In the genomic region with DNA sequence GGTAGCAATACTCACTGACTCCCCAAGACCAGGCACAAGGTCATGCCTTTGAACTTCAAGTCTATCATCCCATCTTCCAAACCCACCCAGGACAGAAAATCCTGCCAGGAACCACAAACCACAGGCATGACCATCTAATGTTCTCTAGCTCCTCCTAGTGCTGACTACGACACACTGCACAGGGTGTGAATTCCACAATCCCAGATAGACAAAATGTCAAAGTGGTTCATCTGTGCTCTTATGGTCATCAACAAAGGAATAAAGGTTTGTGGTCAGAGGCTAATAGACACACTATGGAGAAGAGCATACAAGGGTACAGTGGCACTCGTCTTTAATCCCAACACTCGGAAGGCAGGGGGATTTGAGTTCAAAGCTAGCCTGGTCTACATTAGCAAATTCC, we compare ENCODE assay signal across 9 mouse cellular contexts. TPM values are rescaled to one million over a fixed set of nuclear protein-coding genes. Genes with fewer than 3 reads are reported as not detected.
DNase-seq lines count a peak whose midpoint lies in the region; ATAC-seq and TF ChIP-seq lines count a peak whose summit lies in the region.
"Had no signal": no experiment of that assay in that cellular context is flagged by ENCODE, and none has a peak within 500 bp of the region (broad histone marks: within the 10 kb centered on the region; RNA-seq: fewer than 3 reads in every experiment).

No protein-coding gene starts in this region.

- in situ Hi-C loops in Patski (cut with MboI; ENCODE audit: low pct_unique_long_range_greater_than_20kb): no loop called here

- POLR2A ChIA-PET in Patski (lab: Charles Lee): interaction anchor here (1.4 kb wide), 1 partner anchor 9 kb away, joined by 3 read pairs; no protein-coding TSS in a partner anchor

- no peak overlapping the region for H3K4me3 ChIP-seq in left cerebral cortex, adult 2 months
- H3K4me3 ChIP-seq in kidney, postnatal 0 days (replicated peaks; ENCODE audit: low read depth, low read length): no peak overlapping the region
- H3K4me3 ChIP-seq: embryonic facial prominence, embryonic 15.5 days had no signal

- no peak overlapping the region for H3K27ac ChIP-seq in left cerebral cortex, adult 2 months
- no peak overlapping the region for H3K27ac ChIP-seq in kidney, postnatal 0 days
- H3K27ac ChIP-seq: embryonic facial prominence, embryonic 15.5 days had no signal

- ATAC-seq in Patski: peak; percentile 49
- ATAC-seq in kidney, postnatal 0 days (replicated peaks; ENCODE audit: low FRiP score, low read depth): no peak

- 81% methylated on average over 3 of the region's 3 CpGs for WGBS in kidney, postnatal 0 days

- CTCF ChIA-PET in Patski (lab: Charles Lee): interaction anchor here (0.7 to 5.7 kb wide), 10 partner anchors 9 to 74 kb away, joined by 3 to 40 read pairs (median 4); no protein-coding TSS in a partner anchor

- DNase-seq in left cerebral cortex, adult 2 months (ENCODE audit: extremely low spot score in 1 of 2, low spot score in 2 of 2): no peak
- DNase-seq in left cerebral cortex, postnatal 14 days (ENCODE audit: low spot score in 2 of 2): no peak
- peak; percentile 37 for DNase-seq in Patski (ENCODE audit: low read depth, low spot score)
- DNase-seq in embryo, embryonic 10 days (ENCODE audit: low spot score): peak; percentile 46
- DNase-seq in kidney, postnatal 0 days (ENCODE audit: low spot score): peak; percentile 66
- peak; percentile 70 for DNase-seq in retina, embryonic 14.5 days (ENCODE audit: low spot score)
- DNase-seq in spleen, adult 18-20 months: no peak
- DNase-seq in spleen, postnatal 14 days (ENCODE audit: low spot score in 2 of 2): no peak

- peaks cover 26% of the 10 kb centered on the region for H3K36me3 ChIP-seq in kidney, postnatal 0 days (ENCODE audit: insufficient read depth, low read length)

- no peaks in the 10 kb centered on the region for H3K4me1 ChIP-seq in kidney, postnatal 0 days (replicated peaks; ENCODE audit: insufficient read depth, low read length)
- H3K4me1 ChIP-seq: embryonic facial prominence, embryonic 15.5 days had no signal

- H3K4me2 ChIP-seq in kidney, postnatal 0 days (ENCODE audit: low read length): no peak overlapping the region
- H3K4me2 ChIP-seq: embryonic facial prominence, embryonic 15.5 days had no signal

- peak; percentile 84 for TF ChIP-seq CTCF in left cerebral cortex, adult 2 months (IDR thresholded peaks at IDR 0.05)
- TF ChIP-seq CTCF in Patski (IDR thresholded peaks at IDR 0.05): peak; percentile 92
- TF ChIP-seq CTCF in kidney, postnatal 0 days (IDR thresholded peaks at IDR 0.05; ENCODE audit: low read depth): peak; percentile 81

- no peaks in the 10 kb centered on the region for H3K9me3 ChIP-seq in kidney, postnatal 0 days (replicated peaks; ENCODE audit: low read length)
- H3K9me3 ChIP-seq: embryonic facial prominence, embryonic 15.5 days had no signal

- intact Hi-C loops in left cerebral cortex, adult 2 months (cut with DNase I): loop anchor here (1.0 to 5.0 kb wide), 2 partner anchors 46 to 135 kb away; no protein-coding TSS in a partner anchor
- intact Hi-C loops in left cerebral cortex, postnatal 14 days (cut with DNase I): loop anchor here (1.0 kb wide), 1 partner anchor 46 kb away; no protein-coding TSS in a partner anchor

- H3K9ac ChIP-seq in kidney, postnatal 0 days (ENCODE audit: low read depth, low read length): no peak overlapping the region
- H3K9ac ChIP-seq: embryonic facial prominence, embryonic 15.5 days had no signal

- H3K27me3 ChIP-seq in Patski: no peaks in the 10 kb centered on the region
- H3K27me3 ChIP-seq in kidney, postnatal 0 days (ENCODE audit: insufficient read depth, low read length): no peaks in the 10 kb centered on the region
- H3K27me3 ChIP-seq: embryonic facial prominence, embryonic 15.5 days had no signal

RNA-seq across cellular contexts. Expression of a gene that starts 22.1 kb away (rescaled TPM):
- 1 to 10 TPM; 4.4 to 5.8 TPM for total RNA-seq in left cerebral cortex, adult 2 months (2021)
- total RNA-seq in left cerebral cortex, postnatal 14 days (2021): 1 to 10 TPM; 6.5 to 7.3 TPM
- 0.19 TPM for polyA plus RNA-seq in Patski (2021)
- polyA plus RNA-seq in kidney, postnatal 0 days (2015; fragmentation: Nextera tagmentation; extraction: Ambion mirVana): 2.0 TPM in 2 replicates

RNA-seq across cellular contexts. Expression of a gene that starts 24.1 kb away (rescaled TPM):
- total RNA-seq in left cerebral cortex, adult 2 months (2021): 100 to 1,000 TPM; 159 to 177 TPM
- total RNA-seq in left cerebral cortex, postnatal 14 days (2021): 100 to 1,000 TPM; 207 to 232 TPM
- polyA plus RNA-seq in Patski (2021): 0.17 TPM
- polyA plus RNA-seq in kidney, postnatal 0 days (2015; fragmentation: Nextera tagmentation; extraction: Ambion mirVana): 0.39 and 0.50 TPM in 2 replicates

RNA-seq across cellular contexts. Expression of a gene that starts 58.5 kb away (rescaled TPM):
- not detected for total RNA-seq in left cerebral cortex, adult 2 months (2021)
- not detected for total RNA-seq in left cerebral cortex, postnatal 14 days (2021)
- 1.1 TPM for polyA plus RNA-seq in Patski (2021)
- polyA plus RNA-seq in kidney, postnatal 0 days (2015; fragmentation: Nextera tagmentation; extraction: Ambion mirVana): 0.13 and 0.24 TPM in 2 replicates

RNA-seq across cellular contexts. Expression of a gene that starts 59.1 kb away (rescaled TPM):
- total RNA-seq in left cerebral cortex, adult 2 months (2021): 10 to 100 TPM; 38.6 to 41.6 TPM
- total RNA-seq in left cerebral cortex, postnatal 14 days (2021): 10 to 100 TPM; 38.3 to 40.0 TPM
- 101 TPM for polyA plus RNA-seq in Patski (2021)
- 52.7 and 57.1 TPM in 2 replicates for polyA plus RNA-seq in kidney, postnatal 0 days (2015; fragmentation: Nextera tagmentation; extraction: Ambion mirVana)

Comparison
In these comparisons a context has a peak if more than half of its experiments do, and no peak if none do; other contexts are left out.
1. DNase-seq: peak in Patski (single experiment), embryo, embryonic 10 days (single experiment), kidney, postnatal 0 days (single experiment) and retina, embryonic 14.5 days (single experiment); none in left cerebral cortex, adult 2 months (0 of 2), left cerebral cortex, postnatal 14 days (0 of 2), spleen, adult 18-20 months (0 of 2) and spleen, postnatal 14 days (0 of 2).
2. Peak in every context shown above with its lines, with median percentiles within 50 percentile points of each other: CTCF ChIP-seq.